Mouse (Mus musculus): Measurements from ENCODE around the gene Usp2. TPM values are rescaled to one million over a fixed set of nuclear protein-coding genes. Genes with fewer than 3 reads are reported as not detected.
A peak's percentile ranks its signal among the peaks of the same experiment; 100 is the strongest.

Usp2 gene
- polyA plus RNA-seq, 1 experiment: not detected

- Histone ChIP-seq H3K4me3 (ENCODE audit: insufficient read depth, low read depth, low read length) (no peak overlapping the region), H3K27ac (ENCODE audit: insufficient read depth, low read depth, low read length) (no peak overlapping the region), H3K4me1 (ENCODE audit: control insufficient read depth, insufficient read depth, low read length) (peaks cover 11% of the 10 kb centered on the region; the same call in 1 of the 2 replicates)
- no peak for TF ChIP-seq CTCF (IDR thresholded peaks at IDR 0.05; ENCODE audit: insufficient read depth, low read depth, low read length)
- no peak for TF ChIP-seq POLR2A (IDR thresholded peaks at IDR 0.05; ENCODE audit: insufficient read depth, low read depth, low read length)
- WGBS: 90% methylated on average over 4 of the region's 4 CpGs
These were observed 49.4 kb downstream of the Usp2 start for GRCm38 (mm10) chr9:44116182-44116581.

GRCm38 (mm10) chr9:44119011-44119410 is 52.2 kb downstream of the Usp2 start:
- no peaks in the 10 kb centered on the region for H3K4me1 ChIP-seq (ENCODE audit: control insufficient read depth, insufficient read depth, low read length)
- TF ChIP-seq CTCF (IDR thresholded peaks at IDR 0.05; ENCODE audit: insufficient read depth, low read depth, low read length): peak; percentile 29; the same call in 1 of the 2 replicates
- no peak for TF ChIP-seq POLR2A (IDR thresholded peaks at IDR 0.05; ENCODE audit: insufficient read depth, low read depth, low read length)
- no peak overlapping the region for H3K4me3 ChIP-seq (ENCODE audit: insufficient read depth, low read depth, low read length)
- 62% methylated on average over 5 of the region's 5 CpGs for WGBS
- no peak overlapping the region for H3K27ac ChIP-seq (ENCODE audit: insufficient read depth, low read depth, low read length)

- Histone ChIP-seq H3K4me3 (ENCODE audit: insufficient read depth, low read depth, low read length) (no peak overlapping the region), H3K27ac (ENCODE audit: insufficient read depth, low read depth, low read length) (no peak overlapping the region), H3K4me1 (ENCODE audit: control insufficient read depth, insufficient read depth, low read length) (no peaks in the 10 kb centered on the region)
- TF ChIP-seq CTCF (IDR thresholded peaks at IDR 0.05; ENCODE audit: insufficient read depth, low read depth, low read length) (no peak), POLR2A (IDR thresholded peaks at IDR 0.05; ENCODE audit: insufficient read depth, low read depth, low read length) (no peak)
- 85% methylated on average over 8 of the region's 8 CpGs for WGBS
These were observed 53.2 kb downstream of the Usp2 start for GRCm38 (mm10) chr9:44119948-44120465.

GRCm38 (mm10) chr9:44124317-44124716 is 57.5 kb downstream of the Usp2 start:
- Histone ChIP-seq H3K4me3 (ENCODE audit: insufficient read depth, low read depth, low read length) (no peak overlapping the region), H3K4me1 (ENCODE audit: control insufficient read depth, insufficient read depth, low read length) (no peaks in the 10 kb centered on the region), H3K27ac (ENCODE audit: insufficient read depth, low read depth, low read length) (no peak overlapping the region)
- TF ChIP-seq POLR2A (IDR thresholded peaks at IDR 0.05; ENCODE audit: insufficient read depth, low read depth, low read length) (no peak), CTCF (IDR thresholded peaks at IDR 0.05; ENCODE audit: insufficient read depth, low read depth, low read length) (no peak)
- 62% methylated on average over 6 of the region's 6 CpGs for WGBS

- 75% methylated on average over 5 of the region's 5 CpGs for WGBS
- TF ChIP-seq CTCF (IDR thresholded peaks at IDR 0.05; ENCODE audit: insufficient read depth, low read depth, low read length) (no peak), POLR2A (IDR thresholded peaks at IDR 0.05; ENCODE audit: insufficient read depth, low read depth, low read length) (no peak)
- Histone ChIP-seq H3K4me3 (ENCODE audit: insufficient read depth, low read depth, low read length) (no peak overlapping the region), H3K4me1 (ENCODE audit: control insufficient read depth, insufficient read depth, low read length) (peaks cover 6% of the 10 kb centered on the region), H3K27ac (ENCODE audit: insufficient read depth, low read depth, low read length) (no peak overlapping the region)
These were observed 58.2 kb downstream of the Usp2 start for GRCm38 (mm10) chr9:44125026-44125425.

- Histone ChIP-seq H3K27ac (ENCODE audit: insufficient read depth, low read depth, low read length) (no peak overlapping the region), H3K4me3 (ENCODE audit: insufficient read depth, low read depth, low read length) (no peak overlapping the region), H3K4me1 (ENCODE audit: control insufficient read depth, insufficient read depth, low read length) (peaks cover 13% of the 10 kb centered on the region)
- TF ChIP-seq CTCF (IDR thresholded peaks at IDR 0.05; ENCODE audit: insufficient read depth, low read depth, low read length): no peak; the same call in 1 of the 2 replicates
- TF ChIP-seq POLR2A (IDR thresholded peaks at IDR 0.05; ENCODE audit: insufficient read depth, low read depth, low read length): no peak
- 22% methylated on average over 18 of the region's 18 CpGs for WGBS
These were observed 59.0 kb downstream of the Usp2 start for GRCm38 (mm10) chr9:44125546-44126428.

- H3K4me3 ChIP-seq (ENCODE audit: insufficient read depth, low read depth, low read length): no peak overlapping the region
- peaks cover 21% of the 10 kb centered on the region for H3K4me1 ChIP-seq (ENCODE audit: control insufficient read depth, insufficient read depth, low read length)
- WGBS: 78% methylated on average over 3 of the region's 3 CpGs
- TF ChIP-seq POLR2A (IDR thresholded peaks at IDR 0.05; ENCODE audit: insufficient read depth, low read depth, low read length) (no peak), CTCF (IDR thresholded peaks at IDR 0.05; ENCODE audit: insufficient read depth, low read depth, low read length) (no peak)
- H3K27ac ChIP-seq (ENCODE audit: insufficient read depth, low read depth, low read length): no peak overlapping the region
These were observed 59.9 kb downstream of the Usp2 start for GRCm38 (mm10) chr9:44126746-44127145.

GRCm38 (mm10) chr9:44127351-44127801 is 60.6 kb downstream of the Usp2 start:
- Histone ChIP-seq H3K4me3 (ENCODE audit: insufficient read depth, low read depth, low read length) (no peak overlapping the region), H3K27ac (ENCODE audit: insufficient read depth, low read depth, low read length) (no peak overlapping the region), H3K4me1 (ENCODE audit: control insufficient read depth, insufficient read depth, low read length) (peaks cover 21% of the 10 kb centered on the region)
- TF ChIP-seq POLR2A (IDR thresholded peaks at IDR 0.05; ENCODE audit: insufficient read depth, low read depth, low read length): no peak
- TF ChIP-seq CTCF (IDR thresholded peaks at IDR 0.05; ENCODE audit: insufficient read depth, low read depth, low read length): no peak
- WGBS: 50% methylated on average over 3 of the region's 3 CpGs

GRCm38 (mm10) chr9:44129633-44130032 is 62.8 kb downstream of the Usp2 start:
- H3K4me3 ChIP-seq (ENCODE audit: insufficient read depth, low read depth, low read length): peak overlapping the region; percentile 35
- 30% methylated on average over 9 of the region's 9 CpGs for WGBS
- H3K4me1 ChIP-seq (ENCODE audit: control insufficient read depth, insufficient read depth, low read length): peaks cover 32% of the 10 kb centered on the region
- no peak overlapping the region for H3K27ac ChIP-seq (ENCODE audit: insufficient read depth, low read depth, low read length)
- TF ChIP-seq CTCF (IDR thresholded peaks at IDR 0.05; ENCODE audit: insufficient read depth, low read depth, low read length) (no peak), POLR2A (IDR thresholded peaks at IDR 0.05; ENCODE audit: insufficient read depth, low read depth, low read length) (no peak)

Data from olfactory bulb, adult 2 months (tissue).